Mouse (Mus musculus) heart, embryonic 10.5 days (tissue): Measurements from ENCODE around the gene E130308A19Rik. TPM values are rescaled to one million over a fixed set of nuclear protein-coding genes. Genes with fewer than 3 reads are reported as not detected.

ENCODE experiments used
- DNase-seq: peaks from one replicate; pipeline ENCODE4 v3.0.0-alpha.2; 2017; ENCODE audit warnings: low spot score
- H3K27ac ChIP-seq: fragments of 300-500 bp; sonication (generic); 2 replicates; pipeline ENCODE4 v1.5.1; 2016; ENCODE audit warnings: mild to moderate bottlenecking
- H3K27me3 ChIP-seq: fragments of 300-500 bp; sonication (generic); 2 replicates; pipeline ENCODE4 v1.6.1; 2016; ENCODE audit warnings: mild to moderate bottlenecking; ENCODE audit not compliant: poor library complexity, insufficient read depth, severe bottlenecking
- H3K36me3 ChIP-seq: fragments of 300-500 bp; sonication (generic); 2 replicates; pipeline ENCODE4 v1.6.1; 2016; ENCODE audit warnings: mild to moderate bottlenecking, moderate library complexity
- H3K4me1 ChIP-seq: fragments of 300-500 bp; sonication (generic); 2 replicates; pipeline ENCODE4 v1.6.1; 2016; ENCODE audit warnings: mild to moderate bottlenecking
- H3K4me3 ChIP-seq: fragments of 300-500 bp; sonication (generic); 2 replicates; pipeline ENCODE4 v1.5.1; 2016; ENCODE audit warnings: mild to moderate bottlenecking, moderate library complexity
- H3K9me3 ChIP-seq: fragments of 300-500 bp; sonication (generic); 2 replicates; pipeline ENCODE4 v1.6.1; 2016; ENCODE audit warnings: mild to moderate bottlenecking, moderate library complexity
- WGBS: fragments of 180-500 bp; shearing (Covaris S2); methylation state at CpG from one replicate; pipeline ENCODE4 v1.1.7; 2016; 5-methylcytosine and 5-hydroxymethylcytosine counted together
- polyA plus RNA-seq: library from polyadenylated mRNA; unstranded; fragments of >200 nt; fragmentation: Nextera tagmentation; extraction: Ambion mirVana; gene quantifications from 2 replicates; pipeline ENCODE4 v1.2.1, GENCODE M21; 2016

E130308A19Rik gene
- polyA plus RNA-seq, 1 experiment from 2014 or later: 37.3 TPM

DNA sequence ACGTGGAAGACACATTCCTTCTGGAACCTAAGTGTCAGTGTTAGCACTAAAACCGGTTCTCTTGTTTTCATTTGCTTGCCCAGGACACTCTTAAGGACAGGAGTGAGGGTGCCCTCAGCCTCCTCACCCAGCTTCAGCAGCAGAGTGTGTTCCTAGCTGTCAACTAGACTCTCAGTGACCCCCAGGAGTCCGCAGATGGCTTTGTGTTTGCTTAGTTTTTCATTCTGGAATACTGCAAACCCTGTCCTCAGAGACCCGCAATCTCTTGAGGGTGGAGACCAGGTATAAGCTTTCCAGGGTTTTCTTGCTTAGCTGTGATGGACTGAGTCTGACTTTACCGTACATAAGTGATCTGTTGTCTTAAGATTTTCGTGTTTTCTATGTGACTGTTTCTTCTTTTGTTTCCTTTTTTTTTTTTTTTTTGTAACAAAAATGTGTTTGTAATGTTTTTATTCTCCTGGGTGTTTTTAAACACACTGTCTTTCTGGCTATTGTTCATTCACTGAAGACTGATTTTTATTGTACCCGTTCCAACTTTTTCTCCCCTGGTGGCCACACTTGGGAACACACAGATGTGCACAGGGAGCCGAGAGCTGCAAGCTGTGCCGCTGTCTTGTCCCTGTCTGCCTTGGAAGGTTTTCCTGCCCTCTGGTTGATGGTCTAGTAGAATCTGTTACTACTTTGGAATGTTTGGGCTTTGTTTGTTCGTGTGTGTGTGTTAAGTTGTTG, 134.8 kb downstream of the E130308A19Rik start:
- peaks cover 12% of the 10 kb centered on the region for H3K4me1 ChIP-seq
- no peak overlapping the region for H3K27ac ChIP-seq
- no peaks in the 10 kb centered on the region for H3K36me3 ChIP-seq
- 63% methylated on average over 10 of the region's 10 CpGs for WGBS
- H3K4me3 ChIP-seq: no peak overlapping the region
- no peak for DNase-seq
- no peaks in the 10 kb centered on the region for H3K9me3 ChIP-seq
- H3K27me3 ChIP-seq: no peaks in the 10 kb centered on the region

DNA sequence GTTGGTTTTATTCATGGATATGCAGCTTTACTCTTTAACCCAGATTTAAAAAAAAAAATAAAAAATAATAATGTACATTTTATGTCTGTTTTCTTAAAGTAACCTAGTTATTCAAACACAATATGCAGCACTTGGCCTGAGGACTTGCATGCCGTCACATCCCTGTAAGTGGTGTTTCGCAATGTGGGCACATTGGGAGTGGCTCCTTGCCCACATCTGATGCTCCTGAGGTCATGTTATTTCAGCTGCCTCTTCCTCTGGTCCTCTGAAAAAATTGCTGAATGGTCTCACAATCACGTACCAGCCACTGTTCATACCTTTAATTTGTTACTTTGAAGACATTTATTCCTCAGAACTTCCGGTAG, 135.3 kb downstream of the E130308A19Rik start:
- Histone ChIP-seq H3K4me3 (no peak overlapping the region), H3K36me3 (no peaks in the 10 kb centered on the region), H3K9me3 (no peaks in the 10 kb centered on the region), H3K27ac (no peak overlapping the region), H3K27me3 (no peaks in the 10 kb centered on the region), H3K4me1 (peaks cover 13% of the 10 kb centered on the region)
- WGBS: 86% methylated on average over 4 of the region's 4 CpGs
- DNase-seq: no peak

DNA sequence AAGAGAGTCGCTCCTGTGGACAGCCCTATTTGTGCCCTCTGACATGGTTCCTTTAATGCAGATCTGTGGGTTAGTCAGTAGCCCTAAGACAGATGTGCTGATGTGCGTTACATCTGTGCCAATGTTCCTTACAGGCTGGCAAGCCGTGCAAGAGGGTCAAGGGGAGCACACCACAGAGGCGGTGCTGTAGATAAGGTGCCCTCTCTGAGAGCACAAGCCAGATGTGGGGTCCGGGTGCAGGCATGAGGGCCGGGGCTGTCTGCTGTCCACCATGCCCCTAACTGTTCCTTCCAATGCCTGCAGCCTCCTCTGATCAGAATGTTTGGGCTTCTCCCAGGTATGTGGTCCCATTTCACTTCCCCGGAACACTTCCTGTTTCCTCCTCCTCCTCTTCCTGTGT, 138.9 kb downstream of the E130308A19Rik start:
- Histone ChIP-seq H3K27ac (peak overlapping the region; percentile 30; the same call in 1 of the 2 replicates), H3K9me3 (no peaks in the 10 kb centered on the region), H3K27me3 (no peaks in the 10 kb centered on the region), H3K36me3 (peaks cover 9% of the 10 kb centered on the region), H3K4me3 (no peak overlapping the region), H3K4me1 (peaks cover 13% of the 10 kb centered on the region)
- no peak for DNase-seq
- 69% methylated on average over 7 of the region's 7 CpGs for WGBS

DNA sequence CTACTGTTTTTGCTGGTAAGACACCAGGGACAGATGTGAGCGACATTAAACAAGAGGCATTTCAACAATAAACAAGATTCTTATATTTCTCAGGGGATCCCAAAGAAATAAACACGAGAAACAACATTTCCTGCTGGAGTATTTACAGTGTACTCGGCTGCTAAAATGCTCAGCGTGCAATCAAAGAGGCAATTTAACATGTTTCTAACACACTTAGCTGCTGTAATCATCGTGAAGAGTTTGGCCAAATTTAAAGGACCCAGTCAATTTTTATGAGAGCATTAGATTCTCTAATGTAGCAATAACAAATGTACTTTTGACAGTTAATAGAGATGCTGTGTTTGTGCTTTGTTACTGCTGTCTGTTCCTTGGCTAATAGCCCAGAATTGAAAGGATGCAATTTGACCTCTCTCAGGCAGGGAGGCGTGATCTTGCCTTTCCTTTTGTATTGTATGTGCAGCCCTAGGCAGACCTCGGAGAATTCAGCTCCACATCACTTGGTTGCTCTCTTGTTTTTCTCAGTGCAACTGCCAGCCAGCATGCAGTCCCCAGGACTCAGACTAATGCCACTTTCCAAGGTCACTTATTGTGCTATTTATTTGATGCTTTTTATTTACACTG, 139.5 kb downstream of the E130308A19Rik start:
- H3K4me1 ChIP-seq: peaks cover 13% of the 10 kb centered on the region
- H3K27me3 ChIP-seq: no peaks in the 10 kb centered on the region
- no peak overlapping the region for H3K4me3 ChIP-seq
- 57% methylated on average over 7 of the region's 7 CpGs for WGBS
- peak overlapping the region; percentile 30; the same call in 1 of the 2 replicates for H3K27ac ChIP-seq
- no peaks in the 10 kb centered on the region for H3K9me3 ChIP-seq
- DNase-seq: no peak
- H3K36me3 ChIP-seq: peaks cover 15% of the 10 kb centered on the region

GRCm38 (mm10) chr4:59767717-59768116, 141.7 kb downstream of the E130308A19Rik start:
- no peaks in the 10 kb centered on the region for H3K9me3 ChIP-seq
- H3K36me3 ChIP-seq: peaks cover 32% of the 10 kb centered on the region
- no peak for DNase-seq
- 75% methylated on average over 2 of the region's 2 CpGs for WGBS
- H3K4me1 ChIP-seq: peaks cover 19% of the 10 kb centered on the region
- H3K27ac ChIP-seq: no peak overlapping the region
- H3K27me3 ChIP-seq: no peaks in the 10 kb centered on the region
- no peak overlapping the region for H3K4me3 ChIP-seq

- Histone ChIP-seq H3K4me1 (peaks cover 14% of the 10 kb centered on the region), H3K27ac (peak overlapping the region; percentile 45; the same call in 1 of the 2 replicates), H3K9me3 (no peaks in the 10 kb centered on the region), H3K4me3 (no peak overlapping the region), H3K36me3 (peaks cover 60% of the 10 kb centered on the region), H3K27me3 (no peaks in the 10 kb centered on the region)
- WGBS: 68% methylated on average over 17 of the region's 17 CpGs
- DNase-seq: no peak
Observed at GRCm38 (mm10) chr4:59772171-59772879, 146.3 kb downstream of the E130308A19Rik start.

DNA sequence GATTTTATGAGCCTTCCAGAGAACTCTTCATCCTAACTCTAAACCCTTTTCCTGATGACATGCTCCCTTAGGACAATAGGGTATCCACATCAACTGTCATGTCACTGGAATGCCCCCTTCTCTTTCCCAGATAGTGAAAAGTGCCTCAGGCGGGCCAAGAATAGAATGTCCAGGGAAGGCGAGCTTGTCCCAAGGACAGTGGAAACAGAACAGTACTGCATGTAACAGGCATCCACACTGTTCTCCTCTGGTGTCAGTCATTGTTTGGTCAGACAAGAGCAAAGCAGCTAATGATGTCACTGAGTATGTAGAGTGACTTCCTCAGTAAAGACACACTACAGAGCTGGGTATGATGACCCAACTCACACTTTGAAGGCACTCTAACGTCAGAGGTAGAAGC, 151.8 kb downstream of the E130308A19Rik start:
- peak overlapping the region; percentile 54 for H3K27ac ChIP-seq
- DNase-seq: peak; percentile 82
- 40% methylated on average over 3 of the region's 3 CpGs for WGBS

DNA sequence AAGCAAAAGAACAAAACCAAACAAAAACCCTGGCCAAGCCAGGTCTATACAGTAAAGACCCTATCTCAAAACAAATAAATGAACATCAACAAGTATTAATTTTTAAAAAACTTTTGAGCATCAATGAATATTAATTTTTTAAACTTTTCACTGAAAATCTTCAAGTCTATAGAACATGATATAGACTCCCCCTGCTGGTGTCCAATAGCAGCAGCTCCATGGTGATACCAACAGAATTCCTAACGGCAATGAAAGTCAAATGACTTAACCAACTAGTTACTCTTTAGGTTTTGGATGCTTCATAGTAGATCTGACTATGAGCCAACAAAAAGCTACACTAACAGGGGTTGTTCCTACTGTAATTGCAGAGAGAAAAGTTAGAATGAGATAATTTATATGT, 154.6 kb downstream of the E130308A19Rik start:
- Histone ChIP-seq H3K27me3 (no peaks in the 10 kb centered on the region), H3K9me3 (no peaks in the 10 kb centered on the region), H3K4me3 (no peak overlapping the region), H3K4me1 (peaks cover 19% of the 10 kb centered on the region), H3K27ac (no peak overlapping the region), H3K36me3 (peaks cover 9% of the 10 kb centered on the region; the same call in 1 of the 2 replicates)
- no peak for DNase-seq
- 39% methylated on average over 1 of the region's 1 CpGs for WGBS

More for the DNA sequence above, 151.8 kb downstream of the E130308A19Rik start:
- H3K27me3 ChIP-seq: no peaks in the 10 kb centered on the region
- H3K36me3 ChIP-seq: peaks cover 27% of the 10 kb centered on the region
- no peak overlapping the region for H3K4me3 ChIP-seq
- peaks cover 19% of the 10 kb centered on the region for H3K4me1 ChIP-seq
- no peaks in the 10 kb centered on the region for H3K9me3 ChIP-seq

DNA sequence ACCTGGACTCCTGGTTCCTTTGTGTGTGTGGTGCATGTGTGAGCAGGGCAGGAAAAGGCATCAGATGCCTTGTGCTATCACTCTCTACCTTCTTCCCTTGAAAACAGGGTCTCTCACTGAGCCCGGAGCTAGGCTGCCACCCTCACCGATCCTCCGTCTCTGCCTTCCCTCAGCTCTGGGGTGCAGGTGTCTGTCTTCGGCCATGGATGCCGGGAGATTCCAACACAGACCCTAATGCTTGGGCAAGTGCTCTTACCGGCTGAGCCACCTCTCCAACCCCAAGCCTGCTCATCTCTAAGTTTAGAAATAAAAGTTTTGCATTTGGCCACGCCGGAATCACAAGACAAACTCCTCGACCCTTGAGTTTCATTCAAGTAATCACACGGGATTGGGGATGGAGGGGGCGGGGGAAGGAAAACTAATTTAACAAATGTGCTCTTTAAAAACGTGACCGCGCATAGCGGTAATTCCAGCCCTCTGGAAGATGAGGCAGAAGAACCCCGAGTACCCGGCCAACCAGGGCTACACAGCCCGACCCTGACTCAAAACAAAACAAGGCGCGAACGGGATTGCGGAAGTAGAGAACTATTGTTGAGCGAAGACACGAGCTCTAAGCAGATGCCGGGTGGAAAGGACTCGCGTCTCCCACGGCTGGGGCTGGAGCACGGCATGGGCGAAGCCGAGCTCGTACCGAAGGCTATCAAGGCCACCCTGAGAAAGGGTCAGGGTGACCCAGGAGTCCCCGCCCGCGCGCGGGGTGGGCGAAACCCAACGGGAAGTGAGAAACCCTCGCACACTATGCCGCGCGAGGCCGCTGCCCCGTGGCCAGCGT, 157.1 kb downstream of the E130308A19Rik start:
- under 1% methylated on average over 47 of the region's 47 CpGs for WGBS
- peak overlapping the region; percentile 93 for H3K27ac ChIP-seq
- H3K4me3 ChIP-seq: peak overlapping the region; percentile 92
- H3K27me3 ChIP-seq: no peaks in the 10 kb centered on the region
- peak; percentile 82 for DNase-seq
- no peaks in the 10 kb centered on the region for H3K36me3 ChIP-seq
- H3K9me3 ChIP-seq: no peaks in the 10 kb centered on the region
- peaks cover 5% of the 10 kb centered on the region; the same call in 1 of the 2 replicates for H3K4me1 ChIP-seq

- peak; percentile 99 for DNase-seq
- Histone ChIP-seq H3K27me3 (no peaks in the 10 kb centered on the region), H3K4me1 (peaks cover 3% of the 10 kb centered on the region; the same call in 1 of the 2 replicates), H3K9me3 (no peaks in the 10 kb centered on the region), H3K27ac (peak overlapping the region; percentile 93), H3K4me3 (peak overlapping the region; percentile 92), H3K36me3 (no peaks in the 10 kb centered on the region)
- WGBS: 1% methylated on average over 36 of the region's 36 CpGs
Observed at GRCm38 (mm10) chr4:59783685-59784279, 157.8 kb downstream of the E130308A19Rik start.

- Histone ChIP-seq H3K9me3 (no peaks in the 10 kb centered on the region), H3K27ac (no peak overlapping the region), H3K27me3 (no peaks in the 10 kb centered on the region), H3K36me3 (no peaks in the 10 kb centered on the region), H3K4me3 (no peak overlapping the region), H3K4me1 (no peaks in the 10 kb centered on the region)
- WGBS: 28% methylated on average over 2 of the region's 2 CpGs
- no peak for DNase-seq
Observed at GRCm38 (mm10) chr4:59785412-59785811, 159.4 kb downstream of the E130308A19Rik start.

DNA sequence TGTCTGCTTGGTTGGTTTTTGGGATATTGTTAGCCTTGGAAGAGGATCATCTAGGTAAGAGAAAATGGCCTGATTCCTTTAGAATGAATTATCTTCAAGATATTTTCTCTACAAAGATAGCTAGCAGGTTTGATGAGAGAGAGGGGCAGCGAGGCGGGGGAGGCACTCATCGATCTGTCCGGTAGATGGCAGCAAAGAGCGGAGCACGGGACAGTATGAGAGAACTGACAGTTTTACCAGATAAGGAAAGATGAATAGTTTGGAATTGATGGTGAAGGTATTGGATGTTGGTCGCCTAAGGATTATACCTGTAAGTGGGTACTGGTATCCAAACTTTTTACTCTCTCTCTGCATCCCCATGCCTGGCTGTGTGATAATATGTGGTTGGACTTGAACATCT, 160.7 kb downstream of the E130308A19Rik start:
- Histone ChIP-seq H3K36me3 (no peaks in the 10 kb centered on the region), H3K27ac (no peak overlapping the region), H3K4me3 (no peak overlapping the region), H3K9me3 (no peaks in the 10 kb centered on the region), H3K27me3 (no peaks in the 10 kb centered on the region), H3K4me1 (no peaks in the 10 kb centered on the region)
- WGBS: 0% methylated on average over 7 of the region's 7 CpGs
- DNase-seq: no peak
